Mouse (Mus musculus) ES-E14 (cell line): ENCODE data around the gene Pik3c2g.

Experiments used
- CHD2 ChIP-seq: IDR thresholded peaks from 2 replicates; pipeline ENCODE4 v1.6.1; 2014; ENCODE audit warnings: mild to moderate bottlenecking, low read depth, low read length, inconsistent platforms
- HCFC1 ChIP-seq: IDR thresholded peaks from 2 replicates; pipeline ENCODE4 v1.6.1; 2012; ENCODE audit warnings: low read length, inconsistent platforms, borderline replicate concordance; ENCODE audit not compliant: insufficient read depth
- MAFK ChIP-seq: IDR thresholded peaks from 2 replicates; pipeline ENCODE4 v1.6.1; 2014; ENCODE audit warnings: mild to moderate bottlenecking, low read depth, low read length, inconsistent platforms; ENCODE audit not compliant: insufficient read depth
- ZC3H11A ChIP-seq: IDR thresholded peaks from 2 replicates; pipeline ENCODE4 v1.6.1; 2012; ENCODE audit warnings: low read depth, mild to moderate bottlenecking, inconsistent platforms, low read length, borderline replicate concordance
- ZNF384 ChIP-seq: IDR thresholded peaks from 2 replicates; pipeline ENCODE4 v1.6.1; 2012; ENCODE audit warnings: low read depth, low read length, inconsistent platforms

DNA sequence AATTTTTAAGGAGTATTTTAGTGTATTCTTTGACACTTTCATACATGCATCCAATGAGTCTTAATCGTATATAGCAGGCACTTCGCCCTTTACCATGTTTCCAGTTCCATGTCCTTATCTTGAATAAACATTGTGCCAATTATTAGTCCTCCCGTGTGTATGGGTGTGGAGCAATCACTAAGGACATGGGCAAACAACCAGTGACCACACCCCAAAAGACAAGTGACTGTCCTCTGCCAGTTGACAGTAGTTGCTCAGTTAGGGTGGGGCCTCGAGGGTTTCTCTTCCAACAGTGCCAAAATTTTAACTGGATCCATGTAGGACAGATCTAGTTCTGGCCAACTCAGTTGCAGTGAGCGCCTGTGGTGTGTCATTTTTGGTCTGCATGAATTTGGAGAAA, 341.7 kb downstream of the Pik3c2g start:
- TF ChIP-seq MAFK = no peak
- no peak for TF ChIP-seq CHD2
- TF ChIP-seq ZC3H11A = no peak
- TF ChIP-seq ZNF384 = no peak
- no peak for TF ChIP-seq HCFC1
